Mouse (Mus musculus): ENCODE measurements around the gene Gss. TPM values are rescaled to one million over a fixed set of nuclear protein-coding genes. Genes with fewer than 3 reads are reported as not detected.
A peak's percentile ranks its signal among the peaks of the same experiment; 100 is the strongest.

Gene Gss
- polyA plus RNA-seq (2015; fragmentation: Nextera tagmentation; extraction: Ambion mirVana): 29.4 and 33.8 TPM in 2 replicates

DNA sequence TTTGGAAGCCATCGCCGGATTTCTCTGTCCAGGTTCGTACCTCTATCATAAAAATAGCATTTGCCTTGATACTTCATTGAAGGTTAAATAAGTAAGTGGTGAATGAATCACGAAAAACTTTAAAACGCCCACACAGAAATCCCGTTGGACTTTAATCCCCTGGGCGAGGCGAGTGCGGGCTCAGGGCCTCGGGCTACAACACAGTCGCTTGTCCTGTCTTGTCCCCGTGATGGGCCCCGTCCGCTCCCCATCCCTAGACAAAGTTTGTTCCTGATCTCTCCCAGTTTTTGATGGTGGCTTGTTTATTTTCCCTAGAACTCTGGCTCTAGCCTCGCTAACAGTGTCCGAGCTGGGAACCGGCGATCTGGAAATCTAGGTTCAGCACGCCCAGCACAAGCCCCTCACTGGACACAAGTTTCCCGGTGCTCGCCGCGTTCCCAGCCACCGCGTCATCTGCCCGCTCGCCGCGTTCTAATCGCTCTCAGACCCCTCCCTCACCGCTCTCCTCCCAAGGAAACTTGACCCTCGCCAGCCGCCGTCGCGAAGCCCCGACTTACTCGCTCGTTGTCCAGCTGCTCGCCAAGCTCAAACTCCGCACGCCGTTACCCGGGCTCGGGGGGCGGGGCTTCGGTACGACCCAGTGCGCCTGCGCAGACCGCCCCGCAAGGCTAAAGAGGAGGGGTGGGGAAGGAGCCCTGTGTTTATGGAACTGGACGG, at the start of gene Gss:
Gss (minus strand) TSS at position 674 of the 717 bp plus-strand sequence.
- DNase-seq (ENCODE audit: low spot score): peak; percentile 91

DNA sequence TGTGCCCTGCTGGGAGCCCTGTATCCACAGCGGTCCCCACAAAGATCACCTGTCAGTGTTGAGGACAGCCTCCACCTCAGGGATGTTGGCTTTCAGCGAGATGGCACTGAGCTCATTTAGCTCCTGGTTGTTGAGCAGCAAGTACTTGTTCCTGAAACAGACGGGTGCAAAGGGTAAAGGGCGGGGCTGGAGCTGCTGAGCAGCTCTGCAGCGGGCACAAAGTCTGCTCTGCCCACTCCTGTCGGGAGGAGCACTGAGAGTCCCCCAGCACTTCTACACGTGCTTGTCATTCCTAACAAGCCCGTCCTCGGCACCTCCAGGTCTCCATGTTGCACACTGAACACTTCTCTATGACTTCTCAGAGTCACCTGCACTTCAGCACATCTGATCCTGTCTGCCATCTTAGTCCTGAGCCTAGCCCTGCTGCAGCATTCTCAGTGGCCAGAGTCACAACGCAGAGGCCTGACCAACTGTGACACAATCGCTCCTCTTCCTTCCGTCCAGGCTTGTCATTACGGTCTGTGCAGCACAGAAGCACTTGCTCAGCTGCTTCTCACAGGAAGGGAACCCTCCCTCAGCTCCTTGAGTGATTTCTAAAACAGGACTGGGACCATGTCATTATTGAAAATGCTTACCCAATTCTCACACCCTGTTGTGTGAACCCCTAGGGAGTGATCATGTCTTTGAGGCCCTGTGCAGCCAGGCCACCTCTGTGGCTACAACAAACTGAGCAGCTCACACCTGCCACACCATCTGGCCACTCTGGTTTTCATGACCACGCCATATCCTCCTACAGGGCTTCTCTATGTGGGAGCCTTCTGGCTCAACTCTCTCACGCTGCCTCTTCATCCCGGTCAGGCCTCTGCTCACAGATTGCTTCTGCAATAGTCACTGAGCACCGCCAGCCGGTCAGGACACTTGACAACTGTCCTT, 49.2 kb upstream of the Gss start:
- DNase-seq (ENCODE audit: low spot score): no peak

DNA sequence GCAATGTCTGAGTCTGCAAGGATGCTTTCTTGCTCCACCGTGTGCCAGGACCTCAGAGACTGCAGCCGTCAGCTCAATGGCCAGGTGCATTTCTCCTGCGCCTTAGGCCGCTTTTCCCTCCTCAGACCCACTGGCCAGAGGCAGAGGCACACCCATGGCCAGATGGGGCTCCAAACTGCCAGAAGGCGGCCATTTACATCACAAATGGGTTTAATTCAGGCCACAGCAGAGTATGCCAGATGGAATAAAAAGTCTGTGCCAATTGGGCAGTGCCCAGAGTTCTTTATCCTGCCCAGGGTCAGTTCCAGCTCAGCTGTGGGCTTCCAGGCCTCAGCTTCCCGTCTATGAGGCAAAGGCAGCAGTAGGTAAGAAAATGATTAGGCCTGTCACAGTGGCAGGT, 48.0 kb upstream of the Gss start:
- no peak for DNase-seq (ENCODE audit: low spot score)

DNA sequence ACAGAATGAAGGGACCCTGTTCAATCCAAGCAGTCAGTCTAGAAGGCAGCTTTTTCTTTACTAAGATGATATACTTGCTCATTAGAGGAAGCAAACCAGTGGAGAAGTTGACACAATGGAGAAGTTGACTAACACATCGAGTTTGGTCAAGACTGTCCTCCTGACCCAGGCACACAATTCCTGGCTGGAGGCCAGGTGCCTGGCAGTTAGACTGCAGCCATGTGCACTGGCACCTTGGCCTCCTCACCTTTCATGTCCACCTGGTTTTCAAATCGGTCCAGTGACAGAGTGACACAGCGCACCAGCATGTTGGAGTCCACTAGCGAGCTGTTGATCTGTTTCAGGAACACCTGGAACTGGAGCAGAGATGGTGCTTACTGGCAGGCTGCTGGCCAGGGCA, 44.8 kb upstream of the Gss start:
- DNase-seq (ENCODE audit: low spot score): no peak

DNA sequence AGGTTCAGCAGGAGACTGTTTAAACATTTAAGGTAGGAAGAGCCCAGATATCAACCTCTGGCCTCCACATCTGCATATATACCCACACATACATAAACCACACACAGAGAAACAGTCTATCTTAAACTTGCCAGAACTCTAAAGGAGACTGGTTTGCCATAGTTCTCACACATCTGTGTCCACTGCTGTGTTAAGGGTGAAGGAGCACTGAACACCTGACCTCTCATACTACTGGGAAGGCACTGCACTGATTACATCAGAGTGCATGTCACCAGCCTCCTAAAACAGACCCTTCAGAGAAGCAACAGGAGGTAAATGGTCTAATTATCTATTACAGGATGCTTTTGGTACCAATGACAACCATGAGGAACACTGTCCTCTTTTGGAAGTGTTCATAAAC, 44.3 kb upstream of the Gss start:
- no peak for DNase-seq (ENCODE audit: low spot score)

DNA sequence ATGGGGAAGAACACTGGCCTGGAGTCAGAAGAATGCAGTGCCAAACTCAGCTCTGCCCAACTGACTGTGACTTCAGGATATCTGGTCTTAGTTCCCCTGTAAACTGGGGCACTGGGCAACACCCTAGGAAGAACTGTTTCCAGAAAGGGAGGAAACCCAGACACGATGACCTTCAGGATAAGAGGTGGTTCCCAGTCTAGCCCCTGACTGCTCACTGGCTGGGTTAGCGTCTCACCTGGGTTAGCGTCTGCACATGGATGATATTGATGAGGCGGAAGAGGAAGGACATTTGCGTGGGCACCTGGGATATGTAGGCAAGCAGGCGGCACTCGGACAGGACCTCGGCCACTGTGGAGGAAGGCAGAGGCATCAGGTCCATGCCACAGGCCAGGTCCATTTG, 43.4 kb upstream of the Gss start:
- DNase-seq (ENCODE audit: low spot score): no peak

DNA sequence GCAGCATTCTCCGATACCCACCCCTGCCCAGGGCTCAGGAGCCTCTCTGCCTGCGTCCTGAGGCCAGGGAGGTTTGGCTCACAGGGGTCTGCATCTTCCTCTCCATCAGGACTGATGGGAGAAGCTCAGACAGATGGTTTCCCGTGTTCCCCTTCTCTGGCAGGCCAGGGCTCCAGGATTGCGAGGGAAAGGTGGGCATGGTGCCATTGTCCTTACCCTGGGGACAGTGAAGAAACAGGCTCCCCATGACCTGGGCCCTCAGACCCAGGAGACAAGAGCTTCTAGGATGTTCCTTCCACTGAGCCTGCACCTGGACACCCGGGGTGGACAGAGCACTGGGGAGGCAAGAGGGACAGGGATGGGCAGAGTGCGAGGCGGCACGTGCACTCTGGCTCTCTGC, 42.0 kb upstream of the Gss start:
- DNase-seq (ENCODE audit: low spot score): no peak

DNA sequence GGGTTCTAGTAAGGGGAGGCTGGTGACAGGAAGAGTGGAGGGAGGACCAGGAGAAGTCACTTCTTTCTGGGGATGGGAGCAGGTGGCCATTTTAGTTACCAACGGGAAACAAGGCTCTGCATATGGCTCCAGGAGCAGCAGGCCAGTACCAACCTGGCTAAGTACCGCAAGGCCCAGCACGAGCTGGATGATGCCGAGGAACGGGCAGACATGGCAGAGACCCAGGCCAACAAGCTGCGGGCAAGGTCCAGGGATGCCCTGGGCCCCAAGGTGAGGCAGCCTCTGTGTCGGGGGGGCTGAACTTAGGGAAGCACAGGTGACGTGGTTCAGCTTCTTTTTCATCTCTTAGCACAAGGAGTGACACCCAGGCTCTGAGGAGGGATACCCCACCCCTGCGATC, 41.1 kb upstream of the Gss start:
- no peak for DNase-seq (ENCODE audit: low spot score)

DNA sequence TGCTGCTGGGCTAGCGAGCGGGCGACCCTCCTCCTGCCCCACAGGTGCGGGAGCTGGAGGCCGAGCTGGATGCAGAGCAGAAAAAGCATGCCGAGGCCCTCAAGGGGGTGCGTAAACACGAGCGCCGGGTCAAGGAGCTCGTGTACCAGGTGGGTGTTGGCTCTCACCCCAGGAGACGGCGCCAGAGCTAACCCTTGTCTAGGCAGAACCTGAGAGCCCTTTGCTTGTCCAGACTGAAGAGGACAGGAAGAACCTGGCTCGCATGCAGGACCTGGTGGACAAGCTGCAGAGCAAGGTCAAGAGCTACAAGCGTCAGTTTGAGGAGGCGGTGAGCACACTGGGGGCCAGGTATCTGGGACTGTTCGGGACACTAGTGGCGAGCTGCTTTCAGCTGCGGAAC, 40.5 kb upstream of the Gss start:
- DNase-seq (ENCODE audit: low spot score): no peak

DNA sequence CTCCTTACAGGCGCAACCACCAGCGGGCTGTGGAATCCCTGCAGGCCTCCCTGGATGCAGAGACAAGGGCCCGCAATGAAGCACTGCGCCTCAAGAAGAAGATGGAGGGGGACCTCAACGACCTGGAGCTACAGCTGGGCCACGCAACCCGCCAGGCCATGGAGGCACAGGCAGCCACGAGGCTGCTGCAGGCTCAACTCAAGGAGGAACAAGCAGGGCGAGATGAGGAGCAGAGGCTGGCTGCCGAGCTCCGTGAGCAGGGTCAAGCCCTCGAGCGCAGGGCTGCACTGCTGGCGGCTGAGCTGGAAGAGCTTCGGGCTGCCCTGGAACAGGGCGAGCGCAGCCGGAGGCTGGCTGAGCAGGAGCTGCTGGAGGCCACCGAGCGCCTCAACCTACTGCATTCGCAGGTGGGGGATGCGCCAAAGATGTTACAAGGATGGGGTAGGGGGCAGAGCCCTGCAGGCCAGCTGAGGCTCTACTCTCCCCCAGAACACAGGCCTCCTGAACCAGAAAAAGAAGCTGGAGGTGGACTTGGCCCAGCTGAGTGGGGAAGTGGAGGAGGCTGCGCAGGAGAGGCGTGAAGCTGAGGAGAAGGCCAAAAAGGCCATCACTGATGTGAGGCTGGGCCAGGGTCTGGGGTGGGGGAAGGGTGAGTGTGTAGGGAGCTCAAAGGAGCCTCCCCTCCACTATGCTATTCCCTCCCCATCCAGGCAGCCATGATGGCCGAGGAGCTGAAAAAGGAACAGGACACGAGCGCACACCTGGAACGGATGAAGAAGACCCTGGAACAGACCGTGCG, 39.7 kb upstream of the Gss start:
- DNase-seq (ENCODE audit: low spot score): no peak

DNA sequence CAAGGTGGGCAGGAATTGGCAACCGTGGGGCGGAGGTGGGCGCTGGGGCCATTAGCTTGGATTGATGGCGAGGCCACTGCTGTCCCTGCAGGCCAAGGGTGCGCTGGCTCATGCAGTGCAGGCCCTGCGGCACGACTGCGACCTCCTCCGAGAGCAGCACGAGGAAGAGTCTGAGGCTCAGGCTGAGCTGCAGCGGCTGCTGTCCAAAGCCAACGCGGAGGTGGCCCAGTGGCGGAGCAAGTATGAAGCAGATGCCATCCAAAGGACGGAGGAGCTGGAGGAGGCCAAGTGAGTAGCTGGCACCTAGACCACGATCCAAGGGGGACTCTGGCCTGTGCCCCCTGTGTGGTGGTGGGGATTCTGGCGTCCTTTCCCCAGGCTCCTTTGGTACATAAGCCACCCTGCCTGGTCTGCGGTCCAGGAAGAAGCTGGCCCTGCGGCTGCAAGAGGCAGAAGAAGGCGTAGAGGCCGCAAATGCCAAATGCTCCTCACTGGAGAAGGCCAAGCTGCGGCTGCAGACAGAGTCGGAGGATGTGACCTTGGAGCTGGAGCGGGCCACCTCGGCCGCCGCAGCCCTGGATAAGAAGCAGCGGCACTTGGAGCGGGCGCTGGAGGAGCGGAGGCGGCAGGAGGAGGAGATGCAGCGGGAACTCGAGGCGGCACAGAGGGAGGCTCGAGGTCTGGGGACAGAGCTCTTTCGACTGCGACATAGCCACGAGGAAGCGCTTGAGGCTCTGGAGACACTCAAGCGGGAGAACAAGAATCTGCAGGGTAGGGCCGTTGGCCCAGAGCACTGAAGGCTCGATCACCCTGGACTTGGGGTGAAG, 38.2 kb upstream of the Gss start:
- DNase-seq (ENCODE audit: low spot score): no peak

DNA sequence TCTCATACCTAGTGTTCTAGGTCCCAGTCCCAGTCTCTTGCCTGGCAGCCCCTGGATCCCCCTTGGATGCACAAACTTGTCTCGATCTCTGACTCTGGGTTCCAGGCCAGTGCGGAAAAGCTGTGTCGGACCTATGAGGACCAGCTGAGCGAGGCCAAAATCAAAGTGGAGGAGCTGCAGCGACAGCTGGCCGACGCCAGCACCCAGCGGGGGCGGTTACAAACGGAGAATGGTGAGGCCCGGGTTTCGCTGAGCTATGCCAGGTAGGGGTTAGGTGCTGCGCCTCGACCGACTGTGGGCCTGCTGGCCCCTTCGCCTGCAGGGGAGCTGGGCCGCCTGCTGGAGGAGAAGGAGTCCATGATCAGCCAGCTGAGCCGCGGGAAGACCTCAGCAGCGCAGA, 37.5 kb upstream of the Gss start:
- no peak for DNase-seq (ENCODE audit: low spot score)

DNA sequence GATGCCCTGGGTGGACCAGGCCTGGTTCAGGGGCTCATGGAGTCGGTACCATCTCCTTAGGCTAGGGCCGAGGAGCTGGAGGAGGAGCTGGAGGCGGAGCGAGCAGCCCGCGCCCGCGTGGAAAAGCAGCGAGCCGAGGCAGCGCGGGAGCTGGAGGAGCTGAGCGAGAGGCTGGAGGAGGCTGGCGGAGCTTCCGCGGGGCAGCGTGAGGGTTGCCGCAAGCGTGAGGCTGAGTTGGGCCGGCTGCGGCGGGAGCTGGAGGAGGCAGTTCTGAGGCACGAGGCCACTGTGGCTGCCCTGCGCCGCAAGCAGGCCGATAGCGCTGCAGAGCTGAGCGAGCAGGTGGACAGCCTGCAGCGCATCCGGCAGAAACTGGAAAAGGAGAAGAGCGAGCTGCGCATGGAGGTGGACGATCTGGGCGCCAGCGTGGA, 36.6 kb upstream of the Gss start:
- DNase-seq (ENCODE audit: low spot score): no peak

DNA sequence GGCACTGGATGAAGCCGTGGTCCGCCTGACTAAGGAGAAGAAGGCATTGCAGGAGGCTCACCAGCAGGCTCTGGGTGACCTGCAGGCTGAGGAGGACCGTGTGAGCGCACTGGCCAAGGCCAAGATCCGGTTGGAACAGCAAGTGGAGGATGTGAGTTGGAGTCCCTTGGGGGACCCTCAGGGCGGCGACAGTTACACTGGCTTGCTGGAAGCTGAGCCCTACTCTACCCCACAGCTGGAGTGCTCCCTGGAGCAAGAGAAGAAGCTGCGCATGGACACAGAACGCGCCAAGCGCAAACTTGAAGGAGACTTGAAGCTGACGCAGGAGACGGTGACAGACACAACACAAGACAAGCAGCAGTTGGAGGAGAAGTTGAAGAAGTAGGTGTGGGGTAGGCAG, 35.9 kb upstream of the Gss start:
- no peak for DNase-seq (ENCODE audit: low spot score)

DNA sequence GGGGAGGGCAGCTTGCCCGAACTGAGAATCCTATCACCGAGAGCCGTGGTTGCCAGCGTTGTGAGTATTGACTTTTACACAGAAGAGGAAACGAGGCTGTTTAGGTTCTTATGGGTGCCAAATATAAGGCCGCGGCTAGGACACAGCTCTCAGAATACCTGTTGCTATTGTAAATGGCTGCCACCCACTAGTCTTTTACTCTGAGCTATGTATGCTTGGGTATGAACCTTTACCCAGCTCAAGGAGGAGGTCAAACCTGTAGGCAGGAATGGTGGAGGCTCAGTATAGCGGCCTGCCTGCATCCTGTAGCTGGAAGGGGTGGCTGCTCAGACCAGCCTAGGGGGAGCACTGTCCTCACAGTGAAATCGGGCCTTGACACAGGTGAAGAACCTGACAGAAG, 35.5 kb upstream of the Gss start:
- no peak for DNase-seq (ENCODE audit: low spot score)

DNA sequence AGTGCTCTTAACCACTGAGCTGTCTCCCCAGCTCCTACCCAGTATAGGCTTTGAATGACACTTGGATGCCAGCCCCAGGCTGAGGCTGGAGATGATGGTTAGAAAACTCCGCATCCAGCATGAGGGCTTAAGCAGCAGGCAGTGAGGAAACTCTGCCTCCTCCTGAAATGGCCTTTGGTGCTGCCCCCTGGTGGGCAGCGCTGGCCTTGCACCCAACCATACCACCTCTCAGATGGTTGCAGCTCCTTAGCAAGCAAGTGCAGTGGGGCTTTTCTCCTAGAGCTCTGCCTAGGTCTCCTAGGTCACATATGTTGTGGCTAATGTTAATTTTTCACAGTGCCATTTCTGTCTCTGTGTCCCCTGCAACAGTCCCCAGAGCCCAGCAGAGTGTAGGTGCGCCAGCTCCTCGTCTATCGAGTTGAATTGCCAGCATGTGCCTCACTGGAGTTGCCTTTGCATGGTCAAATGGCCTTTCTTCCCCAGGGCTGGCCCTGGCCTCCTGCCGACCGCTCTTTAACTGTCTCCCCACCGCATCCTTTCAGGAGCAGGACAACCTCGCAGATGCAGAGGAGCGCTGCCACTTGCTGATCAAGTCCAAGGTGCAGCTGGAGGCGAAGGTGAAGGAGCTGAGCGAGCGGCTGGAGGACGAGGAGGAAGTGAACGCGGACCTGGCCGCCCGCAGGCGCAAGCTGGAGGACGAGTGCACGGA, 34.6 kb upstream of the Gss start:
- peak; percentile 81 for DNase-seq (ENCODE audit: low spot score)

DNA sequence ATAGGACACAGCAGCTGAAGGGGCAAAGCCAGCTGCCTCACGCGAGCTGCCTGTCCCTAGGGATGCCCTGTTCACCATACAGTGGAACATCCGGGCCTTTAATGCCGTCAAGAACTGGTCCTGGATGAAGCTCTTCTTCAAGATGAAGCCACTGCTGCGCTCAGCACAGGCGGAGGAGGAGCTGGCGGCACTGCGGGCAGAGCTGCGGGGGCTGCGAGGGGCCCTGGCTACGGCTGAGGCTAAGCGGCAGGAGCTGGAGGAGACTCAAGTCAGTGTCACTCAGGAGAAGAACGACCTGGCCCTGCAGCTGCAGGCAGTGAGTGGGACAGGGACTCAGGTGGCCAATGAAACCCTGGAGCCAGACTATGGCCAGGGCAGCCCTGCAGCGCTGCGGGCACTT, 33.7 kb upstream of the Gss start:
- no peak for DNase-seq (ENCODE audit: low spot score)

DNA sequence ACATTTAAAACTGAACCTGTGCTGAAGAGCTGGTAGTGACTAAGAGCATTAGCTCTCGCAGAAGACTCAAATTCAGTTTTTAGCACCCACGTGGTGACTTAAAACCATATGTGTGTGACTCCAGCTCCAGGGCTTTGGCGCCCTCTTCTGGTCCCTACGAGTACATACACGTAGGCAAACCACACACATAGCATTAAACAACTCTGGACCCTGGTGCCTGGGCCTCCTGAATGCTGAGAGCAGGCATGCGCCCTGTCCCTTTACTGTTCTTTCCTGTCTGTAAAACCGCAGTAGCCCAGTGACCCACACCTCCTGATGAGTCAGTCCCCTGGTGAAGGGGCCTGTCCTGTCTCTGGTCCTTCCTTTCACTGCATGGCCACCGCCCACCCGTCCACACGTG, 32.1 kb upstream of the Gss start:
- peak; percentile 82 for DNase-seq (ENCODE audit: low spot score)

DNA sequence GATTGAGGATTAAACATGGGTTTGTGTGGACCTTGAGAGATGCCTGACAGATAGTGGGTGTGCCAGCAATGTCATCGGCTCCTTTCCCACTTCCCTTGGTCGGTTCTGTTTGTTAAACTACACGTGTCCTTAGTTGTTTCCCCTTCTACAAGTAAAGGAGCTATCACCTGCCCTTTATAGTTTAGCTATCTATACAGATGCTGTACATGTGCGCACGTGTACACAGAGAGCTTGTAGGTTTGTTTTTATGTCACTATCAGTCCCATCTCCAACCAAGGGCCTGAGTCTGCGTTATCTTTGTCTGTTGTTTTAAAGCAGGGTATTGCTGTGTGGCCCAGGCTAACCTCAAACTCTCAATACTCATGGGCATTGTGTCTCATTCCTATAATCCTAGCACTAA, 31.4 kb upstream of the Gss start:
- DNase-seq (ENCODE audit: low spot score): no peak

DNA sequence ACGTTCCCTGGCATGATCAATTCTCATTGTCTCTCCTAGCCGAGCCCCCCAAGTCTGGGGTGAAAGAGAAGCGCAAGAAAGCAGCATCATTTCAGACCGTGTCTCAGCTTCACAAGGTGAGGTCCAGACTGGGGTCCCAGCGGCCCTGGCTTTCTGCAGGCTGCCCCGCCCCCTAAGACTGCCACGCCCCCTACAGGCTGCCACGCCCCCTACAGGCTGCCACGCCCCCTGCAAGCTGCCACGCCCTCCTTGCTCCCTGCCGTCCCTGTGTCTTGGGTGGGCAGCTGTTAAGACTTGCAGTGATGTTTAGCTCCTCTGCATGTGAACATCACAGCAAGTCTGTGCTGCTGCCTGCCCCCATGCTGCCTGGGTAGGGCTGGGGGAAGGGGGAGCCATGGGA, 30.0 kb upstream of the Gss start:
- DNase-seq (ENCODE audit: low spot score): no peak

All from thymus, postnatal 0 days (tissue).